Mouse (Mus musculus) liver, embryonic 14.5 days (tissue): ENCODE results near the gene Ccnl1. TPM values are rescaled to one million over a fixed set of nuclear protein-coding genes. Genes with fewer than 3 reads are reported as not detected.
A peak's percentile ranks its signal among the peaks of the same experiment; 100 is the strongest.

Experiments used
- ATAC-seq: fragments of 200-750 bp; cut with Nextera tagmentation; 2 replicates; pipeline ENCODE4 v1.8.0; 2017; ENCODE audit warnings: moderate number of reproducible peaks, mild to moderate bottlenecking, moderate library complexity; ENCODE audit not compliant: insufficient read depth
- DNase-seq, 3 experiments: peaks; one replicate each; pipeline ENCODE4 v3.0.0-alpha.2; 2012 to 2013; ENCODE audit warnings: low read depth in 3 of 3, low spot score in 3 of 3
- H3K27ac ChIP-seq: fragments of 300-500 bp; sonication (generic); 2 replicates; pipeline ENCODE4 v1.5.1; 2014; ENCODE audit warnings: moderate library complexity, mild to moderate bottlenecking, control low read depth, inconsistent platforms
- H3K27me3 ChIP-seq: fragments of 300-500 bp; sonication (generic); 2 replicates; pipeline ENCODE4 v1.6.1; 2014; ENCODE audit warnings: mild to moderate bottlenecking, low read length, moderate library complexity; ENCODE audit not compliant: control insufficient read depth, insufficient read depth
- H3K36me3 ChIP-seq: fragments of 300-500 bp; sonication (generic); replicated peaks from 2 replicates; pipeline ENCODE4 v1.6.1; 2014; ENCODE audit warnings: low read depth; ENCODE audit not compliant: control insufficient read depth, insufficient read depth
- H3K4me1 ChIP-seq, 2 experiments: fragments of 200-500 bp in 1 of 2; fragments of 300-500 bp in 1 of 2; sonication (generic) in 1 of 2; replicated peaks; 2 replicates each; pipeline ENCODE4 v1.6.1; 2012 to 2014; ENCODE audit warnings: antibody characterized with exemption in 1 of 2, inconsistent platforms in 1 of 2, low read length in 1 of 2; ENCODE audit not compliant: control insufficient read depth in 2 of 2, insufficient read depth in 2 of 2
- H3K4me2 ChIP-seq: fragments of 300-500 bp; sonication (generic); 2 replicates; pipeline ENCODE4 v1.6.1; 2014; ENCODE audit warnings: low read depth, mild to moderate bottlenecking, control low read depth, moderate library complexity
- H3K4me3 ChIP-seq, 2 experiments: fragments of 200-500 bp in 1 of 2; fragments of 300-500 bp in 1 of 2; sonication (generic) in 1 of 2; 2 replicates each; pipeline ENCODE4 v1.5.1; 2012 to 2014; ENCODE audit warnings: low read depth in 2 of 2, low read length in 2 of 2, mild to moderate bottlenecking in 2 of 2, control low read depth in 1 of 2, inconsistent platforms in 1 of 2, moderate library complexity in 1 of 2; ENCODE audit not compliant: insufficient read depth in 1 of 2
- H3K9ac ChIP-seq: fragments of 300-500 bp; sonication (generic); replicated peaks from 2 replicates; pipeline ENCODE4 v1.6.1; 2014; ENCODE audit warnings: mild to moderate bottlenecking, control low read depth, moderate library complexity
- H3K9me3 ChIP-seq: fragments of 300-500 bp; sonication (generic); 2 replicates; pipeline ENCODE4 v1.6.1; 2016; ENCODE audit warnings: low read length, mixed read lengths; ENCODE audit not compliant: control insufficient read depth
- CTCF ChIP-seq: IDR thresholded peaks from 2 replicates; pipeline ENCODE4 v1.5.1; 2016; ENCODE audit warnings: antibody characterized with exemption, low read depth, control low read depth
- EP300 ChIP-seq: IDR thresholded peaks from 2 replicates; pipeline ENCODE4 v1.6.1; 2016; ENCODE audit warnings: antibody characterized with exemption, low read depth
- WGBS: fragments of 180-500 bp; shearing (Covaris S2); extraction: QIAGEN DNeasy Blood & Tissue Kit; methylation state at CpG from one replicate; pipeline ENCODE4 v1.1.7; 2014; ENCODE audit not compliant: insufficient replicate concordance; 5-methylcytosine and 5-hydroxymethylcytosine counted together
- polyA plus RNA-seq, 2 experiments: library from polyadenylated mRNA; depleted of rRNA in 1 of 2; stranded (reverse) in 1 of 2; unstranded in 1 of 2; fragments of >200 nt; fragmentation: Nextera tagmentation in 1 of 2; extraction: Ambion mirVana in 1 of 2; gene quantifications; 2 replicates each; pipeline versions ENCODE4 v1.2.1 to v1.2.3; 2012 to 2014

Ccnl1 gene
- polyA plus RNA-seq, 2 experiments, result 41.6 to 45.9 TPM

DNA sequence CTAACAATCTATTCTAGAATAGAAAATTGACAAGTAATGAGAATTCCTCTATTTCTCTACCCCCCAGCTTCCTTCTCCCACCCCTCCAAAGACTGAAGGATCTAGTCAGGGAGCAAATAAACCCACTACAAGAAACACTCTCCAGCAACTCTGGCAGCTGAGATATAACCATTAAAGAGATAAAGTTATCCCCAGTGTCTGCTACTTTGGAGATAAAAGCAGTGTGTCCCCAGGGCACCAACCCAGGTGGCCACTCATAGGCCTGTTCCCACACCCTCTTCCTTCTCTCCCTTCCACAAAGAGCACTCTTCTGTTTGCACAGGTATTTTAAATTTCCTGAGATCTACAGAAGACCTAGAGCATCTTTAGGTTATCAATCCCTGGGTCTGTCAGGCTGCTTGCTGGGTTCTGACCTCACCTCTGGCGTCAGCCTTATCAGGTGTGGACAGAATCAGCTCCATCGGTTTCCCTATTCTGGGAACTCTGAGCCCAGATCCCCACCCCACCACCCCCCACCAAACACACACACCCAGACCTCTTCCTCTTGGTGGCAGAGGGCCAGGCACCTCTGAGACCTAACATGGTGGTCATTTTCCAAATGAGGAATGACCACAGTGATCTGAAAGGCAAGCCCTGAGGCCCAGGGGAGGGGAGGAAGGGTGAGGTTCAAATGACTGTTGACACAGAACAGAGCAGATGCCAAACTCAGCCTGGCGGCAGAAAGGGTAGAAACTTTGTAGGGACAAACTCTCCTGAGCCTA, 60.6 kb downstream of the Ccnl1 start:
- H3K4me3 ChIP-seq, result no peak overlapping the region
- WGBS, result 6% methylated on average over 3 of the region's 3 CpGs
- no peaks in the 10 kb centered on the region for H3K27me3 ChIP-seq
- no peak overlapping the region for H3K9ac ChIP-seq
- 0 out of 2 replicates have a peak overlapping the region, but pooled peaks have one; percentile 11 for H3K4me2 ChIP-seq
- TF ChIP-seq CTCF, result no peak
- TF ChIP-seq EP300, result no peak
- H3K27ac ChIP-seq, result no peak overlapping the region
- no peaks in the 10 kb centered on the region for H3K9me3 ChIP-seq
- ATAC-seq, result peak; percentile 75; the same call in 1 of the 2 replicates
- no peak for DNase-seq
- H3K4me1 ChIP-seq, result peaks cover 7 to 16% of the 10 kb centered on the region in 2 experiments; a peak in 2 of 4 replicates
- H3K36me3 ChIP-seq, result no peaks in the 10 kb centered on the region
